Mouse (Mus musculus): ENCODE data around the gene Nodal.
A peak's percentile ranks its signal among the peaks of the same experiment; 100 is the strongest.

DNA sequence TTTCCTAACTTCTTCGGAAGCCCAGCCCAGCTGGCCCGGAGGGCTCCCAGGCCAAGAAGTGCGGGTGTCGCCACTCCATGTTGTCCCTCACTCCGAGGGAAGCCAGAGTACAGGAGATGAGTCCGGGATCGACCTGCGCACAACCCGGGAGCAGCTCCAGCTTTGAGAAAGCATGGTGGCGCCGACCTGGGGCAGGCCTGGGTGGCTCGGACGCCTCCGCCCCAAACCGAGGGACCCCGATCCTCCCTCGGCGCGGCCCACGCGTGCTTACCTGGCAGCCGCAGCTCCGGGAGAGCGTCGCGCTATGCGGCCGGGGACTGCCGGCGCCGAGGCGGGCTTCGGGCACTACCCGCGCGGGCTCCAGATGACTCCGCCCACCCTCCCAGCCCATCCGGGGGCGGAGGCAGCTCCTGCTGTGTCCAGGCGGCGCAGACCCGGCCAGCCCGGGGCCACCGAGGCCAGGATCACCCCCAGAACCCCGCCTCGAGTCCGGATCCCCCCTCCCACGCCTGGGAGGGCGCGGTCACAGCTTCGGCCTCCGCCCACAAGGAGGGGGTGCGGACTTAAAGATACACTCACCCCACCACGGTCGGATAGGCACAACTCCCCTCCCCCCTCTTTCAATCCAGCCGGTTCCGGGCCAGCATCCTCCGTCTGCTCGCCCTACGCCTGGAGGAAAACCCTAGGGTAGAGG is 34.6 kb upstream of the Nodal start, which contains the start of gene Pald1:
- TF ChIP-seq CTCF (IDR thresholded peaks at IDR 0.05; ENCODE audit: borderline replicate concordance, extremely low read depth, insufficient read depth, insufficient read length) (no peak), POLR2A (IDR thresholded peaks at IDR 0.05; ENCODE audit: borderline replicate concordance, extremely low read depth, insufficient read depth, insufficient read length, poor library complexity, severe bottlenecking) (peak; percentile 55; the same call in 1 of the 2 replicates)

Measured in brain, embryonic 14.5 days (tissue).